Mouse (Mus musculus): Measurements from ENCODE around the gene Prkce. TPM values are rescaled to one million over a fixed set of nuclear protein-coding genes. Genes with fewer than 3 reads are reported as not detected.
A peak's percentile ranks its signal among the peaks of the same experiment; 100 is the strongest.

The Prkce gene
- total and polyA plus RNA-seq, 2 experiments from 2014 or later = 50.8 to 55.8 TPM

- H3K36me3 ChIP-seq (ENCODE audit: insufficient read depth, low read length) = no peaks in the 10 kb centered on the region
- no peaks in the 10 kb centered on the region for H3K27me3 ChIP-seq (ENCODE audit: insufficient read depth, low read length)
- DNase-seq (ENCODE audit: low spot score) (no peak), ATAC-seq (no peak)
- H3K27ac ChIP-seq = no peak overlapping the region
- TF ChIP-seq CTCF (IDR thresholded peaks at IDR 0.05; ENCODE audit: low read depth) = no peak
- H3K9me3 ChIP-seq (ENCODE audit: low read length) = no peaks in the 10 kb centered on the region
- WGBS = 83% methylated on average over 5 of the region's 5 CpGs
- H3K9ac ChIP-seq (replicated peaks; ENCODE audit: low read length) = no peak overlapping the region
- no peak overlapping the region for H3K4me3 ChIP-seq (ENCODE audit: low read length)
- H3K4me2 ChIP-seq (ENCODE audit: low read depth, low read length) = no peak overlapping the region
- H3K4me1 ChIP-seq (ENCODE audit: insufficient read depth, low read length) = no peaks in the 10 kb centered on the region
These were observed 436.4 kb downstream of the Prkce start for GRCm38 (mm10) chr17:86603848-86604444.

GRCm38 (mm10) chr17:86607981-86608380 lies 440.4 kb downstream of the Prkce start:
- Histone ChIP-seq H3K9me3 (ENCODE audit: low read length) (no peaks in the 10 kb centered on the region), H3K36me3 (ENCODE audit: insufficient read depth, low read length) (no peaks in the 10 kb centered on the region), H3K27me3 (ENCODE audit: insufficient read depth, low read length) (no peaks in the 10 kb centered on the region), H3K4me2 (ENCODE audit: low read depth, low read length) (no peak overlapping the region), H3K4me1 (ENCODE audit: insufficient read depth, low read length) (no peaks in the 10 kb centered on the region), H3K4me3 (ENCODE audit: low read length) (no peak overlapping the region), H3K27ac (no peak overlapping the region), H3K9ac (replicated peaks; ENCODE audit: low read length) (no peak overlapping the region)
- no peak for DNase-seq (ENCODE audit: low spot score)
- no peak for ATAC-seq
- WGBS = 87% methylated on average over 4 of the region's 4 CpGs
- no peak for TF ChIP-seq CTCF (IDR thresholded peaks at IDR 0.05; ENCODE audit: low read depth)

DNA sequence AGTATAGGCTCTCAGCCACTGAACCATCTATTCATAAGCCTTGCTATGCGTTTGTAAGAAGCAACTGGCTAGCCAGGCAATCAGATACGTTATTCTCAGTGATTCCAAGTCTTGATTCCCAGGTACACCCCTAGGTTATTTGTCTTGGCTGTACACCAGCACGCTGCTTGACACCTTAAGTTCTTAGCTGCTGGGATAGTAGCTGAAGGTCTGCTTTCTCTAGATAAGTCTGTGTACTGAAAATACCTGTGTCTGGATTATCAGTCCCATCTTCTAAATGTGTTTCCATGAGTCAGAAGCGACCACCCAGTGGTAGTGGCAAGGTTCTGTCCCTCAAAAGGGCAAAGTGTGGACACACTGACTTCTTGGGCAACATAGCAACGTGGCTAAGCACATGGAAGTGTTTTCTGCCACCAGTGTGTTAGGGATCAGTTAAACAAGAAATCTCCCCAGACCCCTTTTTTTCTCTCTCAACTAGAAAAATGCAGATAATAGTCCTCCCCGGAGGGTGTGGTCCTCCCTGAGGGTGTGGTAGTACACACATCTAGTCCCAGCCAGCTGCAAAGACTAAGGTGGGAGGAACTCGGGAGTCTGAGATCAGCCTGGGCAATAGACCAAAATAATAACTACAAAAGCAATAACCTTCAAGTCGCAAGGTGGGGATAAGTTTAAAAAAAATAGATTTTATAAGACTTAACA lies 442.8 kb downstream of the Prkce start:
- no peak for TF ChIP-seq CTCF (IDR thresholded peaks at IDR 0.05; ENCODE audit: low read depth)
- Histone ChIP-seq H3K4me2 (ENCODE audit: low read depth, low read length) (no peak overlapping the region), H3K27ac (no peak overlapping the region), H3K4me3 (ENCODE audit: low read length) (no peak overlapping the region), H3K36me3 (ENCODE audit: insufficient read depth, low read length) (no peaks in the 10 kb centered on the region), H3K4me1 (ENCODE audit: insufficient read depth, low read length) (no peaks in the 10 kb centered on the region), H3K27me3 (ENCODE audit: insufficient read depth, low read length) (no peaks in the 10 kb centered on the region), H3K9ac (replicated peaks; ENCODE audit: low read length) (no peak overlapping the region), H3K9me3 (ENCODE audit: low read length) (no peaks in the 10 kb centered on the region)
- ATAC-seq = no peak
- 81% methylated on average over 8 of the region's 8 CpGs for WGBS
- DNase-seq (ENCODE audit: low spot score) = no peak

- Histone ChIP-seq H3K27me3 (ENCODE audit: insufficient read depth, low read length) (no peaks in the 10 kb centered on the region), H3K9me3 (ENCODE audit: low read length) (no peaks in the 10 kb centered on the region), H3K9ac (replicated peaks; ENCODE audit: low read length) (no peak overlapping the region), H3K27ac (no peak overlapping the region), H3K4me3 (ENCODE audit: low read length) (no peak overlapping the region), H3K36me3 (ENCODE audit: insufficient read depth, low read length) (no peaks in the 10 kb centered on the region), H3K4me1 (ENCODE audit: insufficient read depth, low read length) (no peaks in the 10 kb centered on the region), H3K4me2 (ENCODE audit: low read depth, low read length) (no peak overlapping the region)
- no peak for ATAC-seq
- DNase-seq (ENCODE audit: low spot score) = no peak
- TF ChIP-seq CTCF (IDR thresholded peaks at IDR 0.05; ENCODE audit: low read depth) = no peak
- WGBS = 53% methylated on average over 5 of the region's 5 CpGs
These were observed 444.2 kb downstream of the Prkce start for GRCm38 (mm10) chr17:86611772-86612171.

GRCm38 (mm10) chr17:86615592-86616291 lies 448.2 kb downstream of the Prkce start:
- Histone ChIP-seq H3K27ac (no peak overlapping the region), H3K27me3 (ENCODE audit: insufficient read depth, low read length) (no peaks in the 10 kb centered on the region), H3K4me3 (ENCODE audit: low read length) (no peak overlapping the region), H3K4me1 (ENCODE audit: insufficient read depth, low read length) (peaks cover 5% of the 10 kb centered on the region; the same call in 1 of the 2 replicates), H3K36me3 (ENCODE audit: insufficient read depth, low read length) (no peaks in the 10 kb centered on the region), H3K9me3 (ENCODE audit: low read length) (no peaks in the 10 kb centered on the region), H3K9ac (replicated peaks; ENCODE audit: low read length) (no peak overlapping the region), H3K4me2 (ENCODE audit: low read depth, low read length) (no peak overlapping the region)
- DNase-seq (ENCODE audit: low spot score) (no peak), ATAC-seq (no peak)
- TF ChIP-seq CTCF (IDR thresholded peaks at IDR 0.05; ENCODE audit: low read depth) = no peak
- 85% methylated on average over 13 of the region's 13 CpGs for WGBS

DNA sequence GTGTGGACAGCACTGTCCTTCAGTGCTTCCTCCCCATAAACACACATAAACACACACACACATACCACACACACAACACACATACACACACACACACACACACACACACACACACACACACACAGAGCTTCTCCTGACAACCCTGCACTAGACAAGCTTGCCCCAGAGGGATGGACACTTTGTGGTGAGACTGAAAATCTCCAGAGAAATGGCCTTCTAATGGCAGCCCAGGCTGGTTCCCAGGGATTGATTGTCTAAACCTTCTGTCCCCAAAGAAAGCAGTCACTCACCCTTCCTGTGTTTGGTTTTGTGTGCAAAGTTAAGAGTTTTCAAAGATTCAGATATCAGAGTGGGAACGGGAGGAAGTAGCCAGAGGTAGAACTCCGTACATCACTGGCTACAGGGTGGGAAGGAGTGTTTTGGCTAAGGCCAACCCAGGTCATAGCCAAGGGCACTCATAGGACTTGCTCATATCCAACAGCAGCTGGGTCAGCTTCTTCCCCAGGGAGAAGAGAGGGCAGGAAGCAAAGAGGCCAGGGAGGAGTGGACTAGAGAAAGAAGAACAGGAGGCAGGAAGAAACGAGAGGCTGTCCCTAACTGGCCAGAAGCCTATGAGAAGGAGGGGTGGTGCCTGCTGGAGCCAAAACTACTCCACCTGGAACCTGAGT lies 450.1 kb downstream of the Prkce start:
- DNase-seq (ENCODE audit: low spot score) = no peak
- Histone ChIP-seq H3K4me1 (ENCODE audit: insufficient read depth, low read length) (peaks cover 5% of the 10 kb centered on the region; the same call in 1 of the 2 replicates), H3K27me3 (ENCODE audit: insufficient read depth, low read length) (no peaks in the 10 kb centered on the region), H3K27ac (0 out of 2 replicates have a peak overlapping the region, but pooled peaks have one; percentile 17), H3K36me3 (ENCODE audit: insufficient read depth, low read length) (no peaks in the 10 kb centered on the region), H3K4me3 (ENCODE audit: low read length) (no peak overlapping the region), H3K4me2 (ENCODE audit: low read depth, low read length) (no peak overlapping the region), H3K9ac (replicated peaks; ENCODE audit: low read length) (no peak overlapping the region), H3K9me3 (ENCODE audit: low read length) (no peaks in the 10 kb centered on the region)
- WGBS = 74% methylated on average over 3 of the region's 3 CpGs
- no peak for TF ChIP-seq CTCF (IDR thresholded peaks at IDR 0.05; ENCODE audit: low read depth)
- ATAC-seq = no peak
